ENCODE assay signal across 8 mouse cellular contexts in genomic region chr15:83204731-83205451, GRCm38 (mm10). TPM values are rescaled to one million over a fixed set of nuclear protein-coding genes. Genes with fewer than 3 reads are reported as not detected.
DNase-seq lines count a peak whose midpoint lies in the region; ATAC-seq and TF ChIP-seq lines count a peak whose summit lies in the region.

No protein-coding gene starts in this region.

- H3K9me3 ChIP-seq in heart, postnatal 0 days (replicated peaks; ENCODE audit: control insufficient read depth, low read length) = no peaks in the 10 kb centered on the region
- no peaks in the 10 kb centered on the region for H3K9me3 ChIP-seq in liver, embryonic 15.5 days (replicated peaks)
- H3K9me3 ChIP-seq in neural tube, embryonic 15.5 days (replicated peaks) = no peaks in the 10 kb centered on the region

- H3K36me3 ChIP-seq in heart, postnatal 0 days (replicated peaks; ENCODE audit: control insufficient read depth, insufficient read depth, low read length) = no peaks in the 10 kb centered on the region
- no peaks in the 10 kb centered on the region for H3K36me3 ChIP-seq in liver, embryonic 15.5 days (replicated peaks)
- H3K36me3 ChIP-seq in neural tube, embryonic 15.5 days = no peaks in the 10 kb centered on the region

- no peak overlapping the region for H3K9ac ChIP-seq in heart, postnatal 0 days (replicated peaks; ENCODE audit: low read depth, low read length)
- no peak overlapping the region for H3K9ac ChIP-seq in liver, embryonic 15.5 days
- no peak overlapping the region for H3K9ac ChIP-seq in neural tube, embryonic 15.5 days (replicated peaks)

- 30% methylated on average over 10 of the region's 10 CpGs for WGBS in heart, postnatal 0 days
- WGBS in liver, embryonic 15.5 days (ENCODE audit: insufficient replicate concordance) = 18% methylated on average over 10 of the region's 10 CpGs
- WGBS in neural tube, embryonic 15.5 days = 10% methylated on average over 9 of the region's 10 CpGs

- peak; percentile 75 to 80 for DNase-seq in B cell, adult 2 months
- DNase-seq in R1 (ENCODE audit: low read depth, low spot score) = peak; percentile 82
- DNase-seq in embryo, embryonic 10 days (ENCODE audit: low spot score) = peak; percentile 70
- DNase-seq in heart, postnatal 0 days (ENCODE audit: low spot score) = peak; percentile 47
- DNase-seq in kidney, postnatal 36 days = peak; percentile 66 to 73
- DNase-seq in urinary bladder, adult 2 months (ENCODE audit: low spot score) = no peak

- no peak overlapping the region for H3K27ac ChIP-seq in heart, postnatal 0 days (ENCODE audit: low read depth)
- no peak overlapping the region for H3K27ac ChIP-seq in liver, embryonic 15.5 days (replicated peaks)
- no peak overlapping the region for H3K27ac ChIP-seq in neural tube, embryonic 15.5 days (replicated peaks)

- peak; percentile 41; the same call in 1 of the 2 replicates for ATAC-seq in heart, postnatal 0 days (ENCODE audit: insufficient read depth, low read depth)
- ATAC-seq in liver, embryonic 15.5 days (ENCODE audit: insufficient read depth) = no peak
- no peak for ATAC-seq in neural tube, embryonic 15.5 days (ENCODE audit: low FRiP score)

- 0 out of 2 replicates have a peak, but pooled peaks cover 3% of the 10 kb centered on the region for H3K4me1 ChIP-seq in heart, postnatal 0 days (ENCODE audit: control insufficient read depth, insufficient read depth)
- peaks cover 12% of the 10 kb centered on the region; the same call in 1 of the 2 replicates for H3K4me1 ChIP-seq in liver, embryonic 15.5 days (replicated peaks)
- peaks cover 8% of the 10 kb centered on the region for H3K4me1 ChIP-seq in neural tube, embryonic 15.5 days

- peak overlapping the region; percentile 12; the same call in 1 of the 2 replicates for H3K4me3 ChIP-seq in heart, postnatal 0 days (ENCODE audit: low read depth, low read length)
- no peak overlapping the region for H3K4me3 ChIP-seq in liver, embryonic 15.5 days (replicated peaks)
- no peak overlapping the region for H3K4me3 ChIP-seq in neural tube, embryonic 15.5 days (replicated peaks)

- no peak for TF ChIP-seq EP300 in heart, postnatal 0 days (IDR thresholded peaks at IDR 0.05; ENCODE audit: low read depth)

- H3K4me2 ChIP-seq in heart, postnatal 0 days (ENCODE audit: low read depth, low read length) = peak overlapping the region; percentile 36; the same call in 1 of the 2 replicates
- peak overlapping the region; percentile 41 for H3K4me2 ChIP-seq in liver, embryonic 15.5 days
- H3K4me2 ChIP-seq in neural tube, embryonic 15.5 days = peak overlapping the region; percentile 42

- no peaks in the 10 kb centered on the region for H3K27me3 ChIP-seq in heart, postnatal 0 days (ENCODE audit: control insufficient read depth, insufficient read depth, low read length)
- H3K27me3 ChIP-seq in liver, embryonic 15.5 days = peaks cover 28% of the 10 kb centered on the region
- H3K27me3 ChIP-seq in neural tube, embryonic 15.5 days (replicated peaks) = no peaks in the 10 kb centered on the region

- peak; percentile 75 for TF ChIP-seq CTCF in heart, postnatal 0 days (IDR thresholded peaks at IDR 0.05; ENCODE audit: low read depth)

RNA-seq across cellular contexts. Expression of gene Cyb5r3, which starts 32.5 kb away (rescaled TPM):
- 125 and 166 TPM in 2 replicates for total RNA-seq in heart, postnatal 0 days (2014; rRNA removed; ENCODE audit: low replicate concordance)
- polyA plus RNA-seq in heart, postnatal 0 days (2015; fragmentation: Nextera tagmentation; extraction: Ambion mirVana) = 113 and 117 TPM in 2 replicates
- polyA plus RNA-seq in liver, embryonic 15.5 days (2015; fragmentation: Nextera tagmentation; extraction: Ambion mirVana) = 143 and 165 TPM in 2 replicates
- 112 and 128 TPM in 2 replicates for polyA plus RNA-seq in neural tube, embryonic 15.5 days (2015; fragmentation: Nextera tagmentation; extraction: Ambion mirVana)
- polyA plus RNA-seq in urinary bladder, adult 2 months (2012; rRNA removed) = 131 and 197 TPM in 2 replicates

RNA-seq across cellular contexts. Expression of gene A4galt, which starts 46.7 kb away (rescaled TPM):
- 3.0 and 3.2 TPM in 2 replicates for total RNA-seq in heart, postnatal 0 days (2014; rRNA removed; ENCODE audit: low replicate concordance)
- 1.6 and 2.0 TPM in 2 replicates for polyA plus RNA-seq in heart, postnatal 0 days (2015; fragmentation: Nextera tagmentation; extraction: Ambion mirVana)
- polyA plus RNA-seq in liver, embryonic 15.5 days (2015; fragmentation: Nextera tagmentation; extraction: Ambion mirVana) = 0.13 TPM in 1 of 2 replicates, not detected in the other
- polyA plus RNA-seq in neural tube, embryonic 15.5 days (2015; fragmentation: Nextera tagmentation; extraction: Ambion mirVana) = 2.5 and 4.2 TPM in 2 replicates
- polyA plus RNA-seq in urinary bladder, adult 2 months (2012; rRNA removed) = 98.2 and 126 TPM in 2 replicates

RNA-seq across cellular contexts. Expression of gene Poldip3, which starts 55.7 kb away (rescaled TPM):
- total RNA-seq in heart, postnatal 0 days (2014; rRNA removed; ENCODE audit: low replicate concordance) = 60.4 and 63.6 TPM in 2 replicates
- polyA plus RNA-seq in heart, postnatal 0 days (2015; fragmentation: Nextera tagmentation; extraction: Ambion mirVana) = 36.4 and 38.3 TPM in 2 replicates
- polyA plus RNA-seq in liver, embryonic 15.5 days (2015; fragmentation: Nextera tagmentation; extraction: Ambion mirVana) = 55.5 and 61.3 TPM in 2 replicates
- polyA plus RNA-seq in neural tube, embryonic 15.5 days (2015; fragmentation: Nextera tagmentation; extraction: Ambion mirVana) = 127 and 134 TPM in 2 replicates
- 60.9 and 64.6 TPM in 2 replicates for polyA plus RNA-seq in urinary bladder, adult 2 months (2012; rRNA removed)

Comparison
In these comparisons a context has a peak if more than half of its experiments do, and no peak if none do; other contexts are left out.
1. RNA of gene A4galt, which starts 46.7 kb away (polyA plus RNA-seq): 98.2 to 126 TPM in urinary bladder, adult 2 months; 2.5 to 4.2 TPM in neural tube, embryonic 15.5 days, 1.6 to 2.0 TPM in heart, postnatal 0 days and 0.13 TPM in liver, embryonic 15.5 days; every median in the first group is over 10 times any median in the second.
2. Peak in every context shown above with its lines, with median percentiles within 50 percentile points of each other: H3K4me2 ChIP-seq.